Mouse (Mus musculus): ENCODE data around the gene Cpb2.

DNA sequence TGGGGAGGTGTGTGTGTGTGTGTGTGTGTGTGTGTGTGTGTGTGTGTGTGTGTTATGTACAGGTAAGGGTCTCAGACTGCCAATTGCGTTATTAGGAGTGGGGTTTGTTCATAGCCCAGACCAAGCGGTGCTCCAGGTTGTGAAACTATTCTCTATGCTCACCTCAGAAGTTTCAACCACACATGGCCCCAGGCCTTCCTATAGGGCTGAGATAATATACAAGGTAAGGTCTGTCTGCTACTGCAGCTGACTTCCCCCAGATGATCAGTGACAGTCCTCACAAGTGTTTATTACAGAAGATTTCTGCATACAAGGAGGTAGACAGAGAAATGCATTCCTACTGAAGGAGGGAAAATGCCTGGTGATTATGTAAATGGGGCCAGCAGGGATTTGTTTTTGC, 23.2 kb upstream of the Cpb2 start:
- TF ChIP-seq CTCF (IDR thresholded peaks at IDR 0.05; ENCODE audit: low read depth) (no peak), EP300 (IDR thresholded peaks at IDR 0.05; ENCODE audit: low read depth) (no peak)

All from heart, postnatal 0 days (tissue).